Mouse (Mus musculus): ENCODE measurements around the gene Hddc3. TPM values are rescaled to one million over a fixed set of nuclear protein-coding genes. Genes with fewer than 3 reads are reported as not detected.

The Hddc3 gene
- total and polyA plus RNA-seq, 3 experiments = 47.1 to 58.1 TPM; not detected in 1

DNA sequence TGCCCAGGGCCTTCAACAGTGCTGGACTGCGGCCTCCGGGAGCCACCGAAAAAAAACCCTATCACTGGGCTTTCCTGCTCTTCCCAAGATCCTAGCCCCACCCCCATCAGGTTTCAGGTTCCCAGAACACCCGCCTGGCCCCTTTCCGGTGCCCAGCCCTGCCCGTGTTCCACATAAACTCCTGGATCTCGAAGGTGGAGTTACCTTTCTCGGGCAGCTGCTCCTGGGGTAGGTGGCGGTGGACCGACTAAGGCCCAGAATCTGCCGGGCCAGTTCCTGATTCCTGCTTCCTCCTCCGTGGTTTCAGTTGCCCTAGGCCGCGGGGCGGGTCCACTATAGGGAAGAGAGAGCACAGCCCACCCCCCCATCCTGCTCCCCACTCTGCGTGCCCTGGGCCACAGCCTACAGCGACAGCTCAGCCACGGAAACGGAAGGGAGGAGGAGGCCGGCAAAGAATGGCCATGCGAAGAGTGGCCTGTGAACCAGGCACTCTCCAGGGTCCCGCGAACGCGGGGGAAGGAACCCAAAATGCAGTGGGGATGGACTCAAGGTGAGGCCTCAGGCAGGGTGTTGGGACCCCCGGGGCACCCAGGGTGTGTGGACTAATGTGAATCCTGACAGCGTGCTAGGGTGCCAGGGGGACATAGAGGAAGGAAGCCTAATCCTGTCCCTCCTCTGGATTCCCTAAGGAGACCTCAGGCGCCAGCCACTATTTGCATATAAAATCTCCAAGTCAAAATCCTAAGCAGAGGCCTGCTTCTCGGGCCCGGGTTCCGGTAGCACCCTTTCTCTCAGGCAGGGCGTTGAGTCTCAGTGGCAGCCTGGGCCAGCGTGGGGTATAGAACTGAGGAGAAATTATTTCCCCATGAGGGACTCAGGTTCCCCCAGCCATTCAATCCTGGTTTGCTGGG is 45.0 kb downstream of the Hddc3 start, which contains the start of gene Fes:
Gene Fes, minus strand, starts transcription at position 314 of the 911 bp plus-strand sequence.
- Histone ChIP-seq H3K36me3 (ENCODE audit: control insufficient read depth in 1 of 2, insufficient read depth in 2 of 2, low read length in 2 of 2) (no peaks in the 10 kb centered on the region; a peak in 1 of 4 replicates), H3K27ac (ENCODE audit: control insufficient read depth, low read depth, low read length) (no peak within 1 kb of the TSS; the same call in 1 of the 2 replicates), H3K79me2 (ENCODE audit: control insufficient read depth, insufficient read depth, low read length, poor library complexity) (no peaks in the 10 kb centered on the region), H3K4me1 (ENCODE audit: control insufficient read depth in 1 of 2, insufficient read depth in 2 of 2, low read length in 2 of 2) (peaks cover 2 to 8% of the 10 kb centered on the region in 2 experiments; a peak in 2 of 4 replicates), H3K27me3 (ENCODE audit: control insufficient read depth in 1 of 2, insufficient read depth in 2 of 2, low read length in 2 of 2) (no peaks in the 10 kb centered on the region), H3K9ac (ENCODE audit: control insufficient read depth, low read depth, low read length, poor library complexity, severe bottlenecking) (peak within 1 kb of the TSS; percentile 71), H3K4me3 (ENCODE audit: control insufficient read depth in 1 of 2, insufficient read depth in 1 of 2, low read depth in 2 of 2, low read length in 2 of 2) (peak within 1 kb of the TSS; percentile 20 to 45), H3K9me3 (replicated peaks; ENCODE audit: insufficient read depth, low read length) (no peaks in the 10 kb centered on the region)
- DNase-seq (ENCODE audit: low read depth, low spot score) = peak; percentile 44
- TF ChIP-seq POLR2A (IDR thresholded peaks at IDR 0.05; ENCODE audit: control insufficient read depth in 1 of 2, insufficient read depth in 1 of 2, low read depth in 1 of 2, low read length in 2 of 2, poor library complexity in 1 of 2) (peak in 1 of 2 experiments; percentile 17; a peak in 1 of 4 replicates), ELF1 (IDR thresholded peaks at IDR 0.05; ENCODE audit: low read depth, low read length) (0 out of 2 replicates have a peak, but pooled peaks have one; percentile 22), RCOR1 (IDR thresholded peaks at IDR 0.05; ENCODE audit: low read depth, low read length) (0 out of 2 replicates have a peak, but pooled peaks have one; percentile 7), MAX (IDR thresholded peaks at IDR 0.05; ENCODE audit: low read length) (no peak), E2F4 (IDR thresholded peaks at IDR 0.05; ENCODE audit: borderline replicate concordance, low read depth, low read length) (no peak), POLR2AphosphoS5 (IDR thresholded peaks at IDR 0.05; ENCODE audit: borderline replicate concordance, low read depth, low read length) (no peak), ZNF384 (IDR thresholded peaks at IDR 0.05; ENCODE audit: low read depth, low read length) (no peak; the same call in 1 of the 2 replicates), ZMIZ1 (IDR thresholded peaks at IDR 0.05; ENCODE audit: low read depth, low read length) (no peak), USF1 (IDR thresholded peaks at IDR 0.05; ENCODE audit: low read depth, low read length) (no peak), CHD2 (IDR thresholded peaks at IDR 0.05; ENCODE audit: low read length) (no peak)

DNA sequence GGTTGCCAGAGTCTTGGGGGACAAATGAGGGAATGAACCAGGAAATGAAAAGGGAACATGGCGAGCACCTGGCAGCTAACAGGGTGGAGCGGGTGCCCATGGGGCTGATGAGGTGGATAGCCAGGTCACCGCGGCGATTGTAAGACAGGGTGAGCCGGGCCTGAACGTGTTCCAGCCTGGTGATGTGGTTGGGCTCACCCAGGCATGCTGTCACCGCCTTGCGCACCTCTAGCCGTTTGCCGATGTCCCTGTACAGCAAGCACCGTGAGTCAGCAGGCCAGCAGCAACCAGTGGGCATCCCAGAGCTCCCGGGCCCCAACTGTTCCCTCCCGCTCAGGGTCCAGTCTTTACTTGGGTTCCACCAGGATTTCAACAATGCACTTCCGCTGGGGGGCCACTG is 49.2 kb downstream of the Hddc3 start:
- Histone ChIP-seq H3K9me3 (replicated peaks; ENCODE audit: insufficient read depth, low read length) (no peaks in the 10 kb centered on the region), H3K4me3 (ENCODE audit: control insufficient read depth in 1 of 2, insufficient read depth in 1 of 2, low read depth in 2 of 2, low read length in 2 of 2) (no peak overlapping the region), H3K27ac (ENCODE audit: control insufficient read depth, low read depth, low read length) (no peak overlapping the region), H3K4me1 (ENCODE audit: control insufficient read depth in 1 of 2, insufficient read depth in 2 of 2, low read length in 2 of 2) (peaks cover 2 to 8% of the 10 kb centered on the region in 2 experiments; a peak in 2 of 4 replicates), H3K27me3 (ENCODE audit: control insufficient read depth in 1 of 2, insufficient read depth in 2 of 2, low read length in 2 of 2) (no peaks in the 10 kb centered on the region), H3K79me2 (ENCODE audit: control insufficient read depth, insufficient read depth, low read length, poor library complexity) (no peaks in the 10 kb centered on the region), H3K9ac (ENCODE audit: control insufficient read depth, low read depth, low read length, poor library complexity, severe bottlenecking) (no peak overlapping the region), H3K36me3 (ENCODE audit: control insufficient read depth in 1 of 2, insufficient read depth in 2 of 2, low read length in 2 of 2) (peaks cover 0 to 2% of the 10 kb centered on the region in 2 experiments; a peak in 2 of 4 replicates)
- no peak for DNase-seq (ENCODE audit: low read depth, low spot score)
- TF ChIP-seq RCOR1 (IDR thresholded peaks at IDR 0.05; ENCODE audit: low read depth, low read length) (no peak), POLR2AphosphoS2 (IDR thresholded peaks at IDR 0.05; ENCODE audit: low read length) (no peak), BHLHE40 (IDR thresholded peaks at IDR 0.05; ENCODE audit: borderline replicate concordance, low read depth, low read length) (no peak)
